Mouse (Mus musculus): ENCODE results near the gene St7.

DNA sequence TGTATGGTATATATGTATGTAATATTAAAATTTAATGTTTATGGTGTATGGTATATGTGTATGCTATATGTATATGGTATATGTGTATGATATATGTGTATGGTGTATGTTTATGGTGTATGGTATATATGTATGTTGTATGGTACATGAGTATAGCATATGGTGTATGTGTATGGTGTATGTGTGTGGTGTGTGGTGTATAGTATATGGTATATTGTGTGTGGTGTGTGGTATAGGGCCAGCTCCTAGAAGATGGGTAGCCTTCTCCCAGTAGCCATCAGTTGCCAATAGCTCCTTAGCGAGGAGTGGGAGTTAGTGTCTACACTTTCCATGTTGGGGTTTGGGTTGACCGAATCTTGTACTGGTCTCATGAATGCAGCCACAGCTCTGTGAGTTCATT lies 162.9 kb downstream of the St7 start:
- TF ChIP-seq CTCF (IDR thresholded peaks at IDR 0.05; ENCODE audit: borderline replicate concordance, control insufficient read depth, extremely low read depth, insufficient read depth, low read length, poor library complexity) (no peak), POLR2A (IDR thresholded peaks at IDR 0.05; ENCODE audit: control insufficient read depth, extremely low read depth, insufficient read depth, low read length, poor library complexity) (no peak)
